Mouse (Mus musculus): ENCODE results near the gene Vps53. TPM values are rescaled to one million over a fixed set of nuclear protein-coding genes. Genes with fewer than 3 reads are reported as not detected.

Vps53 gene
- total and polyA plus RNA-seq, 2 experiments from 2014 or later: 40.3 to 63.5 TPM

DNA sequence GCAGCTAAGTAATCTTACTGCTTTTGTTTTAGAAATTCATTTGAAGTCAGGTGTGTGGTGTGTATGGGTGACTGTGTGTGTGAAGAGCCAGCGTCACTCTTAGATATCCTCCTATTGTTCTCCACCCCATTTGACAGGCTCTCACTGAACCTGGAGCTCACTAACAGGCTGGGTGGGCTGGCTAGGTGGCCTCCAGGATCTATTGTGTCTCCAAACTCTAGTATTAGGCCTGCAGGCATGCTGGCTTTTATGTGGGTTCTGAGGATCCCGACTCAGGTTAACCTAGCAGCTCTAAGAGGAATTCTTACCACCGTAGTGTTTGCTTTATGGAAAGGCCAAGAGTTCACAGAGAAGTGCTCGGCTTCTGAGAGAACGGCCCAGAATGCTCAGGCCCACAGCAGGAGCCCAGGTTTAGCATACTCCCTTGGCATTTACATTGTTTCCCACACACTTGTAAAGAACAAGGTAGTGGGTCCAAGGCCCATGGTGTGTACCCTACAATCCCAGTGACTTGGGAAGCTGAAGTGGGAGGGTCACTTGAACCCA, 128.4 kb downstream of the Vps53 start:
- TF ChIP-seq CTCF (IDR thresholded peaks at IDR 0.05): no peak

DNA sequence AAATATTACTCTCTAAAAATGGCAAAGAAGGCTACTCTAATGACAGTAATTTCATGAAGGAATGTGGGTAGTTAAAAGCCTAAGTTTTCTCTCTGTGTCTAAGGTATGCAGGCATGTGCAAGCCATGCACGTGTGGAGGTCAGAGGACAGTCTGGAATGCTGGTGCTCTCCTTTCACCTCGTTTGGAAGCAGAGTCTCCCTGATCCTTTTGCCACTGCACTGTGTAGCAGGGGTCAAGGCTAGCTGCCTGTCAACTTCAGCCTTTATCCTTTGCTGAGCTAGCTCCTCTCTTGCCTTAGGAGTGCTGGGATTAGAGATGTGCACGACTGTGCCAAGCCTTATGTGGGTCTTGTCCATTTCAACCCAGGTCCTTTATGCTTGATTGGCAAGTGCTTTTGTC, 128.9 kb downstream of the Vps53 start:
- DNase-seq (ENCODE audit: low spot score) (no peak), ATAC-seq (ENCODE audit: low FRiP score) (no peak)
- Histone ChIP-seq H3K4me2 (ENCODE audit: low read depth, low read length, poor library complexity, severe bottlenecking) (no peak overlapping the region), H3K9ac (replicated peaks; ENCODE audit: low read length, poor library complexity, severe bottlenecking) (no peak overlapping the region), H3K36me3 (ENCODE audit: insufficient read depth, low read length) (peaks cover 7% of the 10 kb centered on the region), H3K4me3 (ENCODE audit: low read depth, low read length) (no peak overlapping the region), H3K9me3 (ENCODE audit: low read length) (no peaks in the 10 kb centered on the region), H3K27ac (ENCODE audit: low read depth, low read length) (no peak overlapping the region), H3K27me3 (ENCODE audit: insufficient read depth, low read length) (no peaks in the 10 kb centered on the region), H3K4me1 (ENCODE audit: insufficient read depth, low read length) (no peaks in the 10 kb centered on the region)
- no peak for TF ChIP-seq CTCF (IDR thresholded peaks at IDR 0.05)
- WGBS: 37% methylated on average over 3 of the region's 3 CpGs

More for the DNA sequence above, 128.4 kb downstream of the Vps53 start:
- Histone ChIP-seq H3K36me3 (ENCODE audit: insufficient read depth, low read length) (peaks cover 7% of the 10 kb centered on the region), H3K4me1 (ENCODE audit: insufficient read depth, low read length) (no peaks in the 10 kb centered on the region), H3K4me2 (ENCODE audit: low read depth, low read length, poor library complexity, severe bottlenecking) (no peak overlapping the region), H3K27me3 (ENCODE audit: insufficient read depth, low read length) (no peaks in the 10 kb centered on the region), H3K4me3 (ENCODE audit: low read depth, low read length) (no peak overlapping the region), H3K27ac (ENCODE audit: low read depth, low read length) (no peak overlapping the region), H3K9me3 (ENCODE audit: low read length) (no peaks in the 10 kb centered on the region), H3K9ac (replicated peaks; ENCODE audit: low read length, poor library complexity, severe bottlenecking) (no peak overlapping the region)
- WGBS: 37% methylated on average over 5 of the region's 5 CpGs
- no peak for ATAC-seq (ENCODE audit: low FRiP score)
- no peak for DNase-seq (ENCODE audit: low spot score)

DNA sequence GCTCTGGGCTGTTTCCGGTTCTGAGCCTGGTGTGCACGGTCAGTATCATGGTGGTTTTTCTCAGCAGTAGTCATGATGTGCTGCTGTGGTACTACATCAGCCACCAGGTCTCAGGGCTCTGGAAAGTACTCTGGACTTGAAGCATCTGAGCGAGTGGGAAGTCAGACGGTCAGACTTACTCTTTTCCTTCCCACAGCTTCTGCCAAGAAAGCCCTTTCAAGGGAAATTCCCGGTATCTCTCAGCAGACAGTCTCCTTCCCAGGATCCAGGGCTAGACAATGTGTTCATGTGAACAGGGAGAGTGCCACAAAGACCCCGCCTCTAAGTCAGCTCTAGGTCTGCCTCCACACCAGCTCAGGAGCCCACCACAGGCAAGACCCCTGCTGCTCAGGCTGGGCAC, 134.1 kb downstream of the Vps53 start:
- no peaks in the 10 kb centered on the region for H3K4me1 ChIP-seq (ENCODE audit: insufficient read depth, low read length)
- no peaks in the 10 kb centered on the region for H3K9me3 ChIP-seq (ENCODE audit: low read length)
- DNase-seq (ENCODE audit: low spot score) (no peak), ATAC-seq (ENCODE audit: low FRiP score) (no peak)
- no peak overlapping the region for H3K27ac ChIP-seq (ENCODE audit: low read depth, low read length)
- H3K27me3 ChIP-seq (ENCODE audit: insufficient read depth, low read length): no peaks in the 10 kb centered on the region
- H3K9ac ChIP-seq (replicated peaks; ENCODE audit: low read length, poor library complexity, severe bottlenecking): no peak overlapping the region
- peaks cover 7% of the 10 kb centered on the region for H3K36me3 ChIP-seq (ENCODE audit: insufficient read depth, low read length)
- no peak overlapping the region for H3K4me3 ChIP-seq (ENCODE audit: low read depth, low read length)
- whole genome bisulfite sequencing: 84% methylated on average over 6 of the region's 6 CpGs
- no peak overlapping the region for H3K4me2 ChIP-seq (ENCODE audit: low read depth, low read length, poor library complexity, severe bottlenecking)
- no peak for TF ChIP-seq CTCF (IDR thresholded peaks at IDR 0.05)

DNA sequence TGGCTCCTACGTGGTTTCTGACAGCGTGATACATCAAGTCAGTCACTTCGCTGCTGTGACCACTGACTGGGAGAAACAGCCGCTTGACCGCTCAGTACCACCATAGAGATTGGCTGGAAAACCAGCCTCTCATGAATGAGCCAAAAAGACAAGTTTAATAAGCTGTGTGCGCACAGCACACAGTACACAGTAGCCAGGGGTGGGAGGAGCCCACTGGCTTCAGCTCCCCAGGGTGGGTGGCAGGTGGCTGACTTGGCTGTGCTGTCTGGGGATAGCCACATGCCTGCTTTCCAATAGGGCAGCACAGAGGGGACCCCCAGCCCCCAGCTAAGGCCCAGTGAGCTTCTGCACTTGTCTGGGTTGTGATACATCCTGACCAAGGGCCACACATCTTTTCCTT, 135.0 kb downstream of the Vps53 start:
- H3K4me2 ChIP-seq (ENCODE audit: low read depth, low read length, poor library complexity, severe bottlenecking): no peak overlapping the region
- WGBS: 77% methylated on average over 6 of the region's 6 CpGs
- H3K27ac ChIP-seq (ENCODE audit: low read depth, low read length): no peak overlapping the region
- H3K4me1 ChIP-seq (ENCODE audit: insufficient read depth, low read length): no peaks in the 10 kb centered on the region
- H3K9me3 ChIP-seq (ENCODE audit: low read length): no peaks in the 10 kb centered on the region
- no peak overlapping the region for H3K4me3 ChIP-seq (ENCODE audit: low read depth, low read length)
- TF ChIP-seq CTCF (IDR thresholded peaks at IDR 0.05): no peak
- no peak for ATAC-seq (ENCODE audit: low FRiP score)
- no peak overlapping the region for H3K9ac ChIP-seq (replicated peaks; ENCODE audit: low read length, poor library complexity, severe bottlenecking)
- H3K36me3 ChIP-seq (ENCODE audit: insufficient read depth, low read length): peaks cover 7% of the 10 kb centered on the region
- no peaks in the 10 kb centered on the region for H3K27me3 ChIP-seq (ENCODE audit: insufficient read depth, low read length)
- DNase-seq (ENCODE audit: low spot score): peak; percentile 41

DNA sequence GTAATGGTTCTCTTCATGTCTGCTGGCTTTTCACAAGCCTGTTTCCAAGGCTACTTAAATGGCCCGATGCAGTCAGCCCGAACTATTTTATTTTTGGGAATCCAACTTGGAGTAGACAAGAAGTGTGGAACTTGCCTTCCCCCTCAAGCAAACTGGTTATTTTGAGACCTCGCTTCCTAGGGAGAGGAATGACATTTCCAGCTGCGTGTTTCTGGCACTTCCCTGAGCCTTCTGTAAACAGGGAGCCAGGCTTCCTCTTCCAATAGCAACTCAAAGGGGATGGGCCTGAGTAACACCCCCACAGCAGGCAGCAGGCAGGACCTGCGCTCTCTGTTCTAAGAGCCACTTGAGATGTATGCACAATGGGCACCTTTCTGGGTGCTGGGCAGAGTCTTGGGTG, 136.6 kb downstream of the Vps53 start:
- no peaks in the 10 kb centered on the region for H3K4me1 ChIP-seq (ENCODE audit: insufficient read depth, low read length)
- 44% methylated on average over 5 of the region's 5 CpGs for WGBS
- DNase-seq (ENCODE audit: low spot score): no peak
- no peak overlapping the region for H3K9ac ChIP-seq (replicated peaks; ENCODE audit: low read length, poor library complexity, severe bottlenecking)
- no peaks in the 10 kb centered on the region for H3K27me3 ChIP-seq (ENCODE audit: insufficient read depth, low read length)
- H3K4me3 ChIP-seq (ENCODE audit: low read depth, low read length): no peak overlapping the region
- ATAC-seq (ENCODE audit: low FRiP score): no peak
- TF ChIP-seq CTCF (IDR thresholded peaks at IDR 0.05): no peak
- H3K4me2 ChIP-seq (ENCODE audit: low read depth, low read length, poor library complexity, severe bottlenecking): no peak overlapping the region
- peaks cover 7% of the 10 kb centered on the region; the same call in 1 of the 2 replicates for H3K36me3 ChIP-seq (ENCODE audit: insufficient read depth, low read length)
- no peaks in the 10 kb centered on the region for H3K9me3 ChIP-seq (ENCODE audit: low read length)
- no peak overlapping the region for H3K27ac ChIP-seq (ENCODE audit: low read depth, low read length)

DNA sequence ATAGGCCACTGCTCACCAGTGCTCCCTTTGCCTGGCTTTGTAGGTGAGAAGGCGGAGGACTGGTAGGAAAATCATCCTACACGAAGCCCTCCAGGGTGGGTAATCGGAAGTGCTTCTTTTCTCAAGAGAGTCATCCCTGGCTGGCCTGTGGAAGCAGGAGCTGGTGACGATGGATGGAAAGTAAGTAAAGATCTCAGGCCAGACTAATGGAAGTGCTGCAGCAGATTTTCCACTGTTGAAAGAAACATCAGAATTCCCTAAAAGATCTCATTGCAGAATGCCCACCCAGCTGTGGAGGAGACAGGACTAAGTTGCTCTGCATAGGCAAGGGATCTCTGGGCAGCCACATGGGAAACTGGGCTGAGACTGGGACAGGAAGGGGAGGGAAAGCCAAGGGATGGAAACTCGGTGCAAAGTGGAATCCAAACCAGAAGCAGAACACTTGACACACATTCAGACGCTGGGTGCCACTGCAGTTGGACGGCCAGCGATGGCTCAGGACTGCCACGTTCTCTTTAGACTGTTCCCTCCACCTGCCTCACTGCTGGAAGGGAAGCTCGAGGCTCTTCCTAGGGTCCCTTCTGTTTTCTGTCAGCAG, 137.3 kb downstream of the Vps53 start:
- no peak for ATAC-seq (ENCODE audit: low FRiP score)
- 64% methylated on average over 10 of the region's 10 CpGs for WGBS
- H3K4me3 ChIP-seq (ENCODE audit: low read depth, low read length): no peak overlapping the region
- H3K27me3 ChIP-seq (ENCODE audit: insufficient read depth, low read length): no peaks in the 10 kb centered on the region
- no peak overlapping the region for H3K27ac ChIP-seq (ENCODE audit: low read depth, low read length)
- no peak overlapping the region for H3K4me2 ChIP-seq (ENCODE audit: low read depth, low read length, poor library complexity, severe bottlenecking)
- H3K9ac ChIP-seq (replicated peaks; ENCODE audit: low read length, poor library complexity, severe bottlenecking): no peak overlapping the region
- H3K9me3 ChIP-seq (ENCODE audit: low read length): no peaks in the 10 kb centered on the region
- H3K4me1 ChIP-seq (ENCODE audit: insufficient read depth, low read length): no peaks in the 10 kb centered on the region
- H3K36me3 ChIP-seq (ENCODE audit: insufficient read depth, low read length): peaks cover 5% of the 10 kb centered on the region; the same call in 1 of the 2 replicates
- no peak for TF ChIP-seq CTCF (IDR thresholded peaks at IDR 0.05)
- no peak for DNase-seq (ENCODE audit: low spot score)
